Mouse (Mus musculus): ENCODE results near the gene Cenpi.
"Not testable (repeated sequence)": the region's sequence is repeated elsewhere in the genome, so short reads cannot be mapped to it uniquely, and the experiment has no call there.

The Cenpi gene

DNA sequence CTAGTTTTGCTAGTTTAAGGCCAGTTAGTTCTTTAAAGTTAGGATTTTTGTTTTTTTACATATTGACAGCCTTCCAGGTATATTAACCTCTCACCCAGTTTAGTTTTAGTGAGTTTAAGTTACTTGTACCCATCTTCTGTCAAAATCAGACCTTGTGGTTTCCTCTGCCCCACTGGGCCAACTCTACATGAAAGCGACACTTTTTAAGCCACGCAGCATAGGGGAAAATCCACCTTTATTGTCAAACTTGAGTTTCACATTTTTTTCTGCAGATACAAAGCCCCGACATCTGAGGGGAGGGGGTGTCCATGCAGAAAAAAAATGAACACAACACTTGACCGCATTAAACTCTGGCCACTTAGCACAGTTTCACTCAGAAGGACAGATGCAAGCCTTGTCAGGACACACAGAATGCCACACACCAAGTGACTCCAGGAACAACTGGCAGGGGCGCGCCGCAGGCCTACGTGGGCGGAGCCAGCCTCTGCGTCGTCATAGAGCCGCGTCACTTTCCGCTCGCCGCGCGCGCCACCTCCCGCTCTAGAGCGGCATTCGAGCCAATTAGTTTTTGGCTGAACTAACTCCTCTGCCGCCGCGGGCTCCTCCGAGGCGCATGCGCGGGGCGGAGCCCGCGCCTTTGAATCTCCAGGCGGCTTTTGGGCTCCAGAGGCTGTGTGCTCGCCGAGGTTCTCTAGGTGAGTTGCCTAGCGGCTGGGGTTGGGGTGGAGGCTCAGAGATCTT is at the start of gene Cenpi:
Cenpi (plus strand) TSS at position 551 of the 741 bp plus-strand sequence.
- peak; percentile 88 to 94 for DNase-seq

DNA sequence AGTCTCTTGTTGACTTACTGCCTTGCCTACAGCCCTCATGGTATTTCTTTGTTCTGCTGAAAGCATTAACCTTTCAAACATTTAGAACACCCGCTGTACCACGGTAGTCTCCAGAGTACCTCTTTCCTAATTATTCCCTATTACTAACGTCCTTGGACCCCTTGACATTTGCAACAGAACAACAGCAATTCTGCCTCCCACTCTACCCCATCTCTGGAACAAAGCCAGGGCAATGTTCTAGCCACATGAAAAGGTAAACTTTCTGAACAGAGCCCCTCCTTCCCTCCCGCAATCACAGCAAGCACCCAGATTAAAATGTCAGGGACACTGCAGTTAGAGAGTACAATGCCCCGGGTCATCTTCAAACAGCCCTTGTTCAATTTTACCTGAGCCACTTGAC is 46.7 kb upstream of the Cenpi start:
- DNase-seq = no peak

DNA sequence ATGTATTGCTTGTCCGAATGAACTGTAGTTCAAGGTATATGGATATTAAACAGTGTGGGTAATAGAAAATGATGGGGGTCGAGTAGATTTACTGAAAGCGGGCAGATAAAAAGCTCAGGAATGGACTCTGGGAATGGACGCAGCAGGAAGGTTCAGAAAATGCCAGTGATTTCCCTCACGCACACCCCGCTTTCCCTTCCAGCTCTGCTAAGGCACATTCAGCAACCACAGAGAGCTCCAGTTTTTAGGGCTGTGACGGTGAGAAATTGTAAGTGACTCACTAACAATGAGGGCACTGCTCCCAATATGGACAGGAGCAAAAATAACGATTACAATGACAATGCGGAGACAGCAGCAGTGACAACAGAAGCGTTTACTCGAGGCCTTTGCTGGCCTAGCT is 45.8 kb upstream of the Cenpi start:
- DNase-seq = no peak

DNA sequence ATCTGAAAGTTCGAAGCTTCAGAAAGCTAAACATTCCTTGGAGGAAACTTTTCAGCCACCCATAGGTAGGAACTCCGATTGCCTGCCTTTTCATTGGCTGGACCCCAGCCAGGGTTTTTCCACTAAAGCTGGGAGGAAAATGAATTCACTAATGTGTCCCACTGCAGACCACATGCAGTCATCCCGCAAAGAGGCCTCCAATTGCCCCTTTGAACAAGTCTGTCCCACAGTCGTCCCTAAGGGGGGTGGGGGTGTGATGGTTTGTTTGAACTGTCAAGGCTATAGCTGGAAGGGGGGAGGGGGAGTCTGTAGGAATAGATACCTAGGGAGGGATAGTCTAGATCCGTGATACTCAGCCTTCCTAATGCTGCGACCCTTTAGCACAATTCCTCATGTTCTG is 32.2 kb upstream of the Cenpi start:
- peak; percentile 57 to 67 for DNase-seq

DNA sequence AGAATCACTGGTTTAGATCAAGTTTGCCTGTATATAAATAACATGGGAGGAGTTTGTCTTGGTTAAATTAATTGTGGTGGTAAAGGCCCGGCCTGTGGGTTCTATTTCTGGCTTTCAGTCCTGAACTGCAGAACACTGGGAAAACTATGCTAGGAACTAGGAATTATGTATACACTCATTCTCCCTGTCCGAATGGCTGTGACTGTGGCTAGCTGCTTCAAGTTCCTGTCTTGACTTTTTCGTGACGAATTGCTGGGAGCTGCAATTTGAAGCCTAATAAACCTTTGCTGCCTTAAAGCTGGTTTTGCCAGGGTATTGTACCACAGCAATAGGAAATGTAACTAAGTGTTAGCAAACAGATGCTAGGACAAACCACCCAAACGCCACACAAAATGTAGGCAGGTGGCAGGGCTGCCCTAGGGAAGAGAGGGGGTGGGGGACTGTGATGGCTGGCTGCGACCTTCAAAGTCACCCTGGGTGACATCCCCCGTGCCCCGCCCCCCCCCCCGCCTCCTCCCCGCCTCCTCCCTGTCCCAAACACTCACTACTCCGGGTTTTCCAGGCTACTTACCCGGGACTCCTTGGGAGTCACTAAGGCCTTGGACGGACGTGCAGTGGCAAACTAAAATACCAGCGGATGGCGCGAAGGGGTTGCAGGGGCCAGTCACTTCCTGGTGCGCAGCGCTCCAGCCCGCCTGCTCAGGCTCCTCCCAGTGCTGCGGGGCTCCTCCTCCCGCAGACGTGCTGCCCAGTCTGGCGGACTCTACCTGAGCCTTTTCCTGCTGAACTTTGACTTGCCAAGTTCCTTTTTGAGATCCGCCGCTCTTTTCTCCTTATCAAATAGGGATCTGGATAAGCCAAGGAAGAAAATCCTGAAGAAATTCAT is 31.4 kb upstream of the Cenpi start, which contains the start of gene Trmt2b:
Trmt2b (minus strand) TSS at position 710 of the 886 bp plus-strand sequence.
- DNase-seq = peak; percentile 72 to 84

DNA sequence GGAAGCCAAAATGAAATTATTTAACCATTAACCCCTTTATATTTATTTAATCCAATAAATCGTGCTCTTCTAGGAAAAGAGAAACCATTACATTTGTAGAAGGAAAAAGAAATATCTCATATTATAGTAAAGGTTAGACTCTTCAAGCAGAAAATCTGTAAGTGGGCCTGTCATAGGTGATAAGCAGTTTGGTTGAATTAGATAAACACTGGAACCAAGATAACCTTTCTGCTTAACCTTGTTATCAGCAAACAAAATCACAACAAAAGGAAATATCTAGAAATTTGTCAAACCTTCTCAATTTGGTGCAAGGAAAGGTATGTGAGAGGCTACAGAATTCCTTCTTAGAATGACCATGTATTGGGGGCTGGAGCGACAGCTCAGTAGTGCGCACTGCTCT is 27.4 kb upstream of the Cenpi start:
- no peak for DNase-seq

DNA sequence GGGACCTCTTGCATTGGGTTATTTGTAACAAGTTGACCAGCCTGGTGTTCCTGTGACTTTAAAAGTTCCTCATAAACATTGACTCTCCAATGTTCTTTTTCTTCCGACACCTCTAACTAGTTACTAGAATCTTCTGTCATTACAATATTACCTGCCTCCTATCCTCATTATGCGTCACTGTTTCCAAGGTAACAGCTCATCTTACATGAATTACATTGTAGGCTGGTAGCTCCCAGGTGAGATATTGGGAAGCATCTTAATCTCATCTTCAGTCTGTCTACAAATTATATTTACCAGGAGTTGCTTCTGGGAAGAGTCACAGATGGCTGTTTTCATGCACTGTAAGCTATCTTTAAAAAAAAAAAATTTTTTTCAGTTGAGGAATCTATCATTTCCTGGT is 22.8 kb upstream of the Cenpi start:
- no peak for DNase-seq

DNA sequence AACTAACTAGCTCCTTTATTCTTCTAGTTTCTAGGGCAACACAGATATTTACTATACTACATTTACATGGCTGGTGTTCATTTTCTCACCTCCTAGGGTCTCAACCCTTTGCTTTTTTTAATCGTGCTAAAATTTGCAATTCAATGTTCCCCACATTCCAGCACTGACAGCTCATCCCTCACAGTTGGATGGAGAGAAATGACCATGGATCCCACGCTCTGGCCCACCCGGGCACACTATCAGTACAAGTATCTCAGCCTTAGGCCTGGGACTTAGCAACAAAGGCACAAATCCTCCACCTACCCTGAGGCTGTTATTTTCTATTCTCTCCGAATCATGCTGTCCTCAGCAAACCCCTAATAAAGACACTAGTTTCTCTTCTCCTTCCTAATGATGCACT is 22.1 kb upstream of the Cenpi start:
- no peak for DNase-seq

DNA sequence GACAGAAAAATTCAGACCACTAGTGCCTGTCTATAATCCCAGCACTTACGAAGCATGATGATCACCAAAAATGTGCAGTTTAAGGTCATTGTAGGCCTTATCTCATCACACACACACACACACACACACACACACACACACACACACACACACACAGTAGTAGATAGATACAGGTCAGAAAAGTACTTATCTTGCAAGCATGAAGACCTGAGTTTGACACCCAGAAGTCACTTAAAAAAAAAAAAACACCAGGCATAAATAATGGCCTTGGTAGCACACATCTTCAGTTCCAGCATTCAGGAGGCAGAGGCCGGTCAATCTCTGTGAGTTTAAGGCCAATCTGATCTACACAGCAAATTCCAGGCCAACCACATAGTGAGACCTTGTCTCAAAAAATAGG is 20.6 kb upstream of the Cenpi start:
- no peak for DNase-seq

DNA sequence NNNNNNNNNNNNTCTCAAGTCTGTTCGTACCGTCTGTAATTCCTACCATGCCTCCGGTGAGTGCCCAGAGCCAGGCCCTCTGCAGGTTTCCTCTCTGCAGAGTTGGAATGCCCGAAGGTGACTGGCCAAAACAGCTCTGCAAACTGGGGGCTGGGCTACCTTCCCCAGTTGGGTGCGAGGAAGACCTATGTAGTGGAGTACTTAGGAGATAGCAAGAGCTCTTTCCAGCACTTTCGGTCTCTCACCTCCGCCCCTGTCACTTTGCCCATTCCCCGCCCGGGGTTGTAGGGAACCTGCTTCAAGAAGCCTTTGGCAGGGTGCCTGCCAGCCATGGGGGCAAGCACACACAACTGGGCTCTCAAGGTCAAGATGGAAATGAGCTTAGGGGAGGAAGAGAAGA is 11.6 kb upstream of the Cenpi start:
- DNase-seq = peak; percentile 25 to 35

DNA sequence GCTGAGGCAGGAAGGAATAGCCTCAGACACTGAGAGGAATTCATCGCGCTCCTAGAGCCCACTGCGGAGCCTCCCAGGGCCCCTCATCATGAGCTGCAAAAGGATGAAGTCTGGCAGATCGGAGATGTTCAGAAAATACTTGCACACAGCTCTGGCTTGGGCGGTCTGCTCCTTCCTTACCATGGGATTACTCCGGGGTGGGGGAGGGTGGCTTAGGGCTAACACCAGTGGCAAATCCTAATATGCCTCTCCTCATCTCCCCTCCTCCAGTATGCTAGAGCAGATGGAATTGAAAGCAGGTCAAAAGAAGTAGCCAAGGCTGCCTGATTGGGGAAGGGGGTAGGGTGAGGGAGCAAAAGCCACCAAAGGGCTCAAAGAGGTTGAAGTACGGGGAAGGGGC is 11.1 kb upstream of the Cenpi start:
- DNase-seq = no peak

DNA sequence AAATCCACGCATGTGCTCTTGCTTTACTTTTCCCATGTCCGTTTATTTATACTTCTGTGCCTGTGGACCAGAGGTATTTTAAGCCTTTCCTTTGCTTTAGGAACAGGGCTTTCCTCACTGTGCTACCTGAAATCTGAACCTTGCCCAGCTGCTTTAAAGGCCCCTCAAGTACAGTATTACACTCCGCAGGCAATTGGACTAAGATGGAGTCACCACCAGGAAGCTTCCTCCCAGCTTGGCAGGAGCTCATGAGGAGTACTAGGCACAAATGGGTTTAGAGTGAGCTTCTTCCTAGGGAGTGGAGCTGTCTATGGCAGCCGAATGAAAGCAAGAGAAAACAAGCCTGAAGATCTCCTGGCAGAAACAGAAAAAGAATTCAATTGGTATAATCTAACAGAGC is 10.7 kb upstream of the Cenpi start:
- no peak for DNase-seq

DNA sequence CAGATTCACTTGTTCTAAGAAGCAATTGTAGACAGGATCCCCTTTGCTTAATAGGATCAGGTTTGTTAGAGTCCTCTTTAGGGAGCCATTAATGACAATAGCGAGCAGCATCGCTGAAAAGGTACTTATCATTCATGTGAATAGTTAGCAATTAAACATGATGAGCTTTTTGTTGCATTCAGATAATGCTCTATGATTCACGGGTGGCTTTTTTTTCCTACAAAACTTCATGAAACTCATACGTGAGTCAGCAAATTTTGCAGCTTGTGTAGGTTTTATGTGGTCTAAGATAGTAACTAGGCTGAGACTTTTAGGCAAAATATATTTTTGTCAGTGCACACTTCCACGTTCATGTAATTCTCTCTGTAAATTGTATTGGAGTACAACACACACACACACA is 7.7 kb upstream of the Cenpi start:
- DNase-seq = no peak

DNA sequence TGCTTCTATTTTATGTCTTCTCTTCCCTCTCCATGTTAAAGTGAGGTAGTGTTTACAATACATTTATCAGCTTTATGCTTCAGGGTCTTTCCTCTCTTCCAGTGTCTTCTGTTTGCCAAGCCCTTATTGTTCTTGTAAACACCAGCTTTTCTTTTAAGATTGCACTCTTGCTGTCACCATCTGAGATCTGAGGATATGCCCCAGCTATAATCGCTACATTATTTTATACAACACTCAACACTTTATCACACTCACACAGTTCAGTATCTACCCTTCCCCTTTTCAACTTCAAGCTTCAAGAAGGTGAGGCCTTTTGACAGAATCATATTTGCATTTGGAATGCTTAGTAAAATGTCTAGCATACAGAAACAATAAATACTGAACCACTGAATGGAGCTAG is 4.6 kb upstream of the Cenpi start:
- no peak for DNase-seq

DNA sequence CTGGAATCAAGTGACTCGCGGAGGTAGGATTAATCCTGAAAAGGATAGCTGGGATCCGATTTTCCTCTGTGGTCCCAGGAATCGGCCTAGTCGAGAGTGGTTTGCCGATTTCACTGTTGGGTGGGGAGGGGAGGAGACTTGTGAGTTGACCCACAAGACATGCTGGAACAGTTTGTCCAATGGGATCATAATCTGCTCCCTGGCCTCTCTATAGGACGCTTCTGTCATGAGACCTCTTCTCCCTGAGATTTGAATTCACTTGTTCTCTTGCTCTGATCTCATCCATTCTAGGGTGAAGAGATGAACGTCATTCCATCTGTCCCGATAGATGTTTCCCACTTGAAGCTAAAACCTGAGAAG is 371 bp downstream of the Cenpi start:
- no peak for DNase-seq

DNA sequence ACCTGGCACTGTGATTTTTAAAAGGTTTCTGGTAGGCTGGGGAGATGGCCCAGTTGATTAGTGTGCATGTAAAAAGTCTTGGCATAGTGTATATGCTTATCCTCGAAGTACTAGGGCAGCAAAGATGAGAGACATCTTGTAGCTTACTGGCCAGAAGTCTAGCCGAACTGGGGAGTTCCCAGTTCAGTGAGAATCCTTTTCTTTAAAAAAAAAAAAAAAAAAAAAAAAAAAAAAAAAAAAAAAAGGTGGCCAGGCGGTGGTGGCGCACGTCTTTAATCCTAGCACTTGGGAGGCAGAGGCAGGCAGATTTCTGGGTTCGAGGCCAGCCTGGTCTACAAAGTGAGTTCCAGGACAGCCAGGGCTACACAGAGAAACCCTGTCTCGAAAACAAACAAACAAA is 3.3 kb downstream of the Cenpi start:
- DNase-seq = not testable (repeated sequence)

DNA sequence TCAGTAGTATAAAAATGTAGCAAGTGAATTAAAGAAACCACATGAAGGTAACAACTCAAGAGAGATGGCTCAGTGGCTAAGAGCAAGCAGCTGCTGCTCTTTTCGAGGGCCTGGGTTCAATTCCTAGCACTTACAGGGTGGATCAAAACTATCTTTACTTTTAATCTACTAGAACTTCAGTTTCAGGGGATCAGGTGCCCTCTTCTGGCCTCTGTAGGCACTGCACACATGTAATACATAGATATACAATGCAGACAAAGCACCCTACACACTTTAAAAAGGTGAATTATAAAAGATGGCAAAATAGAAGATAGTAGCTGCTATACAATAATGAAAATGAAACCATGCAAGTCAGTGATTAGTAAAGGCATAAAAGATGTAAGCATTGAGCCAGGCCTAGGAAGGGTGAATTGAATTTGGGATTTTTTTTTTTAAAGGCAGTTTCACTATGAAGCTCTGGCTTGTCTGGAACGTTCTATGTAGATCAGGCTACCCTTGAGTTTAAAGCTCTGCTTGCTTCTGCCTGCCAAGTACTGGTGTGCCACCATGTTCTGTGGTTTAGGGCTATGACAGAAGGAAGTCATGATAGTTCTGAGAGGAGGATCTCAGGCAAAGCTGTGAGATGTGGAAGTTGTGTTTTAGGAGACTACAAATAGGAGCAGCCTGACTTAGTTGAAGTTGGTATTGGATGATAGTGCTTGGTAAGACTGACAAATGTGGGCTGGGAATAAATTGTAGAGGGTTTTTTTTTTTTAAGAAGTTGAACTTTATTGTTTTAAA is 11.5 kb downstream of the Cenpi start:
- DNase-seq = peak; percentile 59 to 66

DNA sequence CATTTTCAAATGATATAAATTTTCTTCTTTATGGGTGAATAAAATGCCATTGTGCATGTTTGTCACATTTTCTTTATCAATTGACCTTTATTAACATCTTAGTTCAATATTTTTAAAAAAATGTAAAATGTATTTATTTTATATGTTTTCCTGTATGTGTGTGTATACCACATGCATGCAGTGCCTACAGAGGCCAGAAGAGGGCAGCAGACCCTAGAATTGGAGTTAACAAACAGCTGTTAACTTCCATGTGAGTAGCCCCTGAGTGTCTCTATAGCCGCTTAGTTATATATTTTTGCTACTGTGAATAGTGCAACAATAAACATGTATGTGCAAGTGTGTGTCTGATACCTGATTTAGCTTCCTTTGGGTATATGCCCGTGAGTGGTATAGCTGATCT is 25.4 kb downstream of the Cenpi start:
- peak; percentile 42 to 43 for DNase-seq

DNA sequence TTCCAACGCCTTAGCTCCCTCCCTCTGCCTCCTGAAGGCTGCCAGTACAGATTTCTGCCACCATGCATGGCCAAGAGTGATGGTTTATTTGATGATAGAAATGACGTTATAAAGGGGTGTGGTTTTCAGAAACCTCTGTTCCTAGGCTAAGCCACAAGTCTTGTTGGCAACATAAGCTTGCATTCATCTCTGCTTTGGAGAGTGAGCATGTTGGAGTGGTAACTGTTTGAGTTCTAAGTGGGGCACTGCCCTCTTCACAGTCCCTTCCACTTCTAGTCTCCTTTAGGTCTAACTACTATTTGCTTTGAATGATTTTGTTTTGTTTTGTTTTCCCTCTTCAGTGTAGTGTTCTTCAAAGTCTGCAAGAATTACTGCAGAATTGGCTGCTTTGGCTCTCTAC is 34.9 kb downstream of the Cenpi start:
- DNase-seq = no peak

DNA sequence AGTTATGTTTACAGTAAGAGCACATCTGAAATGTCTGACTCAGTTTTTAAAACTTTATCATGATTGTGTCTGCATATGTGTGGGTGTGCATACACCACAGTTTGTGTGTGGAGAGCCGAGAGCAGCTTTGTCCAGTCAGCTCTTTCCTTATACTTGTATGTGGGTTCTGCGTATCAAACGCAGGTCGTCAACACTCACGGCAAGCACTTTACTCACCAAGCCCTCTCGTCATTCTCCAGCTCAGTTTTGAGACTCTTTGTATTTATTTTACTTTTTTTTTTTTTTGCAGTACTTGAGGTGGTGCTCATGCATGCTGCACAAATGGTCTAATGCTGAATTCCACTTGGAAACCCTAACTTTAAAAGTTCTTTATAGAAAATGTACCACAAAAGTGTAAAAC is 42.3 kb downstream of the Cenpi start:
- DNase-seq = no peak

DNA sequence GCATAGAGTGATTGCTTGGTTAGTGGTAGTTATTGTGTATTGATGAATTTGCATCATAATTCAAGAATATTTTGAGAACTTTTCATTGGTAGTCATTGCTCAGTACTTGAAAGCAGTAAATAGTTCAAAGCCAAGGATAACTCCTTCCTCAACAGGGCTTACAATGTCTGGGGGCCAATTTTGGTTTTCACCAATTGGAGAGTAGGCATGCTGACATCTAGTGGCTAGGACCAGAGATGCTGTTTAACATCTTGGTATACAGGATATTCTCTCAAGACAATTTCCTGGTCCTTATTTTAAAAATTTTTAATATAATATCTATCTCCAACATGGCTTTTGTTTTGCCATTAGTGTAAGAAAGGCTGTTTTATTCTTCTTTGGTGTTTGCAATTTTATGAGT is 46.0 kb downstream of the Cenpi start:
- no peak for DNase-seq

DNA sequence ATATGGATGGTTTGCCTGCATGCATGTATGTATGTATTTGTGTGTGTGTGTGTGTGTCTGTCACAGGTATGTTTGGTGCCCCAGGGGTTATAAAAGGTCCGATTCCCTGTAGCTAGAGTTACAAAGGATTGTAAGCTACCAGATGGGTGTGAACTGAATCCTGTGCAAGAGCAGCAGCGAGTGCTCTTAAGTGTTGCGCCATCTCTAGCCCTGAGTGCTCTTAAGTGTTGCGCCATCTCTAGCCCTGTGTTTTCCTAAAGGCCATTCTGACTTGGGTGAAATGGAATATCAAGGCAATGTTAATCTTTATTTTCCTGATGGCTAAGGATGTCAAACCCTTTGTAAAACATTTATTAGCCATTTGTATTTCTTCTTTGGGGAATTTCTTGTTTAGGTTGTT is 51.5 kb downstream of the Cenpi start:
- no peak for DNase-seq

DNA sequence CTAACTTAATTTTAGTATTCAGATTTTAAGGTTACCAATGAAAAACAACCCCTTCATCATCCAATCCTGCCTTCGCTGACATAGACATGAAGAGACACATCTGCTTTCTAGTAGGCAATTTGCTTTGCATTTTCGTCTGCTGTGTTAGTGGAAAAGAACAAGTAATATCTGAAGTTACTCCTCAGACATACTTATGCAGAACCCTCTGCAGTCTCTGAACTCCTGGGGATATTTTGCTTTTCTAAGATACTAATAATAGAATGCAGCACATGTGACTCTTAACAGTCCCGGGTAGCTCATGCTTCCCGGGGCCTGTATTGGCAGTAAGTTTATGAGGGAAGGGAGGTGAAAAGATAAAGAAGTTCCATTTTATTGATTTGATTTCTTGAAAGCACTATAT is 54.3 kb downstream of the Cenpi start:
- DNase-seq = no peak

DNA sequence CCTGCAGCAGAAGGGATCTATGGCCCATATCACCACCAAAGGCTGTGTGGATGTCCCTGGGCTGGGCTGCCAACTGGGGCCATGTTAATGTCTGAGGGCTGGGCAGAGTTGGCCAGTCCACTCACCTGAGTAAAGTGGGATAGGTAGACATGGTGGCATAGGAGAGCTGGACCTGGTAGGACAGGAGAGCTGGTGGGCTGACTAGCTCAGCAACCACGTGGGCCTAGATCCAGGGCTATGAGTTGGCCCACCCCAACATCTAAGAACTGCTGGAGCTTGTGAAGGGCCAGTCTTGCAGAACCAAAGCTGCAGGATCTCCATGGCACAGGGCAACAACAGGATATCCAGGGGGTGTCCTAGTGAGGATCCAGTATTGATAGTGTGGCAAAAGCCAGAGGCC is 57.5 kb downstream of the Cenpi start:
- no peak for DNase-seq
